16 mouse cellular contexts compared by ENCODE assay signal in the genomic region with DNA sequence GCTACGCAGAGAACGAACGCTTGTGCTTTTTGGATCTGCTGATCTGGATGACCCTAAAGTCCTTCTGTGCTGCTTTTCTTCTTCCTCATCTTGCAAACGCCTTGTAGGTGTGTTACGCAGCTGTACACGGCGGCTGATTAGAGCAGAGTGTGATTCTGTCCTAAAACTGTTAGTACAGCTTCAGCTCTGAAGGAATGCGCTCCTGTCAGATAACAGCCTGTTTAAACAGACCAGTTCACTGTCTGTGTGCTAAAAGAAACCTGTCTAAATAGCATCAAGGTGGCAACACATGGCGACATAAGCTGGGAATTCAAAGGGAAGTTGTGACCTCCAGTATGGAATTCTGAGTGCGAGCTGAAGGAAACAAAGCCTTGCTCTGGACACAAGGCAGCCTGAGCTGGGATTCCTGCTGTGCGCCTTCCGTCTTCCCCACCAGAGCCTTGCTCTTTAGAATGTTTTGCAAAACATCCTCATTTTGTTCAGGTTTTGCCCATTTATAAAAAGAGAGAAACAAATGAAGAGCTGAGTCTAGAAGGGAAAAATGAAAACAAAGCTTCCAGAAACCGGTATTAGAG.
DNase-seq lines count a peak whose midpoint lies in the region; ATAC-seq and TF ChIP-seq lines count a peak whose summit lies in the region.
"Had no signal": no experiment of that assay in that cellular context is flagged by ENCODE, and none has a peak within 500 bp of the region (broad histone marks: within the 10 kb centered on the region; RNA-seq: fewer than 3 reads in every experiment).

No protein-coding gene starts in this region.

- H3K9me3 ChIP-seq in forebrain, embryonic 12.5 days = no peaks in the 10 kb centered on the region
- no peaks in the 10 kb centered on the region for H3K9me3 ChIP-seq in forebrain, embryonic 16.5 days (ENCODE audit: control insufficient read depth, low read length)
- no peaks in the 10 kb centered on the region for H3K9me3 ChIP-seq in ES-Bruce4 (replicated peaks; ENCODE audit: control insufficient read depth, insufficient read depth, low read length, poor library complexity, severe bottlenecking)
- H3K9me3 ChIP-seq in forebrain, embryonic 14.5 days (replicated peaks; ENCODE audit: control insufficient read depth, low read length) = no peaks in the 10 kb centered on the region
- H3K9me3 ChIP-seq in midbrain, embryonic 11.5 days (ENCODE audit: control insufficient read depth, low read length) = no peaks in the 10 kb centered on the region
- H3K9me3 ChIP-seq: embryonic facial prominence, embryonic 13.5 days; intestine, embryonic 15.5 days; megakaryocyte, embryonic 14.5 days had no signal

- H3K4me1 ChIP-seq in forebrain, embryonic 12.5 days = peaks cover 27% of the 10 kb centered on the region
- peaks cover 3% of the 10 kb centered on the region; the same call in 1 of the 2 replicates for H3K4me1 ChIP-seq in forebrain, embryonic 16.5 days (replicated peaks; ENCODE audit: control insufficient read depth, insufficient read depth, low read length)
- no peaks in the 10 kb centered on the region for H3K4me1 ChIP-seq in ES-Bruce4 (ENCODE audit: control insufficient read depth, insufficient read depth, low read length)
- peaks cover 6% of the 10 kb centered on the region; the same call in 1 of the 2 replicates for H3K4me1 ChIP-seq in forebrain, embryonic 14.5 days (ENCODE audit: control insufficient read depth, insufficient read depth, low read length)
- H3K4me1 ChIP-seq in midbrain, embryonic 11.5 days (ENCODE audit: control insufficient read depth, insufficient read depth, low read length) = peaks cover 16% of the 10 kb centered on the region
- H3K4me1 ChIP-seq: intestine, embryonic 15.5 days; megakaryocyte, embryonic 14.5 days had no signal

- DNase-seq in forebrain, embryonic 14.5 days (ENCODE audit: low spot score) = peak; percentile 17
- DNase-seq in midbrain, embryonic 11.5 days (ENCODE audit: low spot score, missing footprints) = peak; percentile 90
- no peak for DNase-seq in adrenal gland, postnatal 25 days
- no peak for DNase-seq in spleen, postnatal 4 days (ENCODE audit: low spot score in 2 of 2)
- no peak for DNase-seq in lung, postnatal 10 days
- DNase-seq: adrenal gland, adult 8-10 months; cerebellum, adult 18-20 months; gastrocnemius, adult 2 months; lung, adult 18-20 months; right cerebral cortex, postnatal 4 days had no signal

- H3K27me3 ChIP-seq in forebrain, embryonic 12.5 days = no peaks in the 10 kb centered on the region; the same call in 1 of the 2 replicates
- H3K27me3 ChIP-seq in forebrain, embryonic 16.5 days (replicated peaks; ENCODE audit: control insufficient read depth, insufficient read depth, low read length) = no peaks in the 10 kb centered on the region
- no peaks in the 10 kb centered on the region for H3K27me3 ChIP-seq in ES-Bruce4 (ENCODE audit: control insufficient read depth, insufficient read depth, low read length, poor library complexity, severe bottlenecking)
- H3K27me3 ChIP-seq in forebrain, embryonic 14.5 days (replicated peaks; ENCODE audit: control insufficient read depth, insufficient read depth, low read length) = 0 out of 2 replicates have a peak, but pooled peaks cover 2% of the 10 kb centered on the region
- peaks cover 4% of the 10 kb centered on the region; the same call in 1 of the 2 replicates for H3K27me3 ChIP-seq in midbrain, embryonic 11.5 days (ENCODE audit: control insufficient read depth, insufficient read depth, low read length)
- H3K27me3 ChIP-seq: embryonic facial prominence, embryonic 13.5 days; intestine, embryonic 15.5 days; megakaryocyte, embryonic 14.5 days had no signal

- peaks cover 15% of the 10 kb centered on the region for H3K36me3 ChIP-seq in forebrain, embryonic 12.5 days (replicated peaks)
- H3K36me3 ChIP-seq in forebrain, embryonic 16.5 days (ENCODE audit: control insufficient read depth, insufficient read depth) = peaks cover 2% of the 10 kb centered on the region
- H3K36me3 ChIP-seq in ES-Bruce4 (ENCODE audit: control insufficient read depth, insufficient read depth, low read length, poor library complexity, severe bottlenecking) = no peaks in the 10 kb centered on the region; the same call in 1 of the 2 replicates
- peaks cover 15% of the 10 kb centered on the region for H3K36me3 ChIP-seq in forebrain, embryonic 14.5 days (ENCODE audit: control insufficient read depth, insufficient read depth, low read length)
- peaks cover 7% of the 10 kb centered on the region; the same call in 1 of the 2 replicates for H3K36me3 ChIP-seq in midbrain, embryonic 11.5 days (ENCODE audit: control insufficient read depth, insufficient read depth, low read length)
- H3K36me3 ChIP-seq: intestine, embryonic 15.5 days had no signal

- H3K27ac ChIP-seq in forebrain, embryonic 12.5 days = peak overlapping the region; percentile 56; the same call in 1 of the 2 replicates
- no peak overlapping the region for H3K27ac ChIP-seq in forebrain, embryonic 16.5 days (ENCODE audit: low read length)
- H3K27ac ChIP-seq in ES-Bruce4 (ENCODE audit: insufficient read depth, low read length) = peak overlapping the region; percentile 76
- no peak overlapping the region for H3K27ac ChIP-seq in forebrain, embryonic 14.5 days (ENCODE audit: low read depth, low read length)
- no peak overlapping the region for H3K27ac ChIP-seq in midbrain, embryonic 11.5 days (ENCODE audit: low read depth, low read length)
- H3K27ac ChIP-seq: embryonic facial prominence, embryonic 13.5 days; gastrocnemius, adult 2 months; intestine, embryonic 15.5 days had no signal

- no peak overlapping the region for H3K4me3 ChIP-seq in forebrain, embryonic 12.5 days (replicated peaks)
- no peak overlapping the region for H3K4me3 ChIP-seq in forebrain, embryonic 16.5 days (replicated peaks; ENCODE audit: low read length)
- no peak overlapping the region for H3K4me3 ChIP-seq in ES-Bruce4 (ENCODE audit: low read depth, low read length)
- H3K4me3 ChIP-seq in forebrain, embryonic 14.5 days (ENCODE audit: low read depth, low read length) = no peak overlapping the region
- H3K4me3 ChIP-seq in midbrain, embryonic 11.5 days (ENCODE audit: low read depth, low read length) = no peak overlapping the region
- H3K4me3 ChIP-seq: embryonic facial prominence, embryonic 13.5 days; gastrocnemius, adult 2 months; intestine, embryonic 15.5 days; megakaryocyte, embryonic 14.5 days had no signal

- no peak overlapping the region for H3K4me2 ChIP-seq in forebrain, embryonic 12.5 days
- H3K4me2 ChIP-seq in forebrain, embryonic 16.5 days (ENCODE audit: low read length) = no peak overlapping the region
- no peak overlapping the region for H3K4me2 ChIP-seq in forebrain, embryonic 14.5 days (ENCODE audit: low read length)
- H3K4me2 ChIP-seq in midbrain, embryonic 11.5 days = no peak overlapping the region
- H3K4me2 ChIP-seq: embryonic facial prominence, embryonic 13.5 days; intestine, embryonic 15.5 days had no signal

- ATAC-seq in forebrain, embryonic 12.5 days (ENCODE audit: low FRiP score) = no peak
- no peak for ATAC-seq in forebrain, embryonic 16.5 days
- ATAC-seq in forebrain, embryonic 14.5 days = no peak
- no peak for ATAC-seq in midbrain, embryonic 11.5 days (ENCODE audit: low FRiP score)
- ATAC-seq: intestine, embryonic 15.5 days had no signal

- 25% methylated on average over 13 of the region's 13 CpGs for WGBS in forebrain, embryonic 12.5 days
- 31% methylated on average over 13 of the region's 13 CpGs for WGBS in forebrain, embryonic 16.5 days
- whole genome bisulfite sequencing in forebrain, embryonic 14.5 days = 26% methylated on average over 13 of the region's 13 CpGs
- 37% methylated on average over 13 of the region's 13 CpGs for WGBS in midbrain, embryonic 11.5 days

- no peak for TF ChIP-seq POLR2A in ES-Bruce4 (IDR thresholded peaks at IDR 0.05; ENCODE audit: insufficient read depth, low read length)

- 0 out of 2 replicates have a peak, but pooled peaks have one; percentile 60 for TF ChIP-seq EP300 in ES-Bruce4 (IDR thresholded peaks at IDR 0.05; ENCODE audit: insufficient read depth, low read depth, low read length)

- no peak for TF ChIP-seq CTCF in ES-Bruce4 (IDR thresholded peaks at IDR 0.05; ENCODE audit: low read depth, low read length)

- no peak overlapping the region for H3K9ac ChIP-seq in forebrain, embryonic 12.5 days
- H3K9ac ChIP-seq in forebrain, embryonic 16.5 days (replicated peaks; ENCODE audit: low read depth, low read length) = no peak overlapping the region
- H3K9ac ChIP-seq in ES-Bruce4 (ENCODE audit: low read depth, poor library complexity, severe bottlenecking) = no peak overlapping the region
- no peak overlapping the region for H3K9ac ChIP-seq in forebrain, embryonic 14.5 days (ENCODE audit: low read length)
- H3K9ac ChIP-seq in midbrain, embryonic 11.5 days (ENCODE audit: low read length) = no peak overlapping the region
- H3K9ac ChIP-seq: embryonic facial prominence, embryonic 13.5 days; intestine, embryonic 15.5 days had no signal

Comparison
In these comparisons a context has a peak if more than half of its experiments do, and no peak if none do; other contexts are left out.
1. H3K27ac ChIP-seq: peak in forebrain, embryonic 12.5 days (single experiment) and ES-Bruce4 (single experiment); none in forebrain, embryonic 16.5 days (single experiment), forebrain, embryonic 14.5 days (single experiment) and midbrain, embryonic 11.5 days (single experiment).
2. DNase-seq: peak in forebrain, embryonic 14.5 days (single experiment) and midbrain, embryonic 11.5 days (single experiment); none in adrenal gland, postnatal 25 days (single experiment), spleen, postnatal 4 days (0 of 2) and lung, postnatal 10 days (single experiment).